Mouse (Mus musculus) heart, adult 2 months (tissue): ENCODE measurements around the gene Dpy30. TPM values are rescaled to one million over a fixed set of nuclear protein-coding genes. Genes with fewer than 3 reads are reported as not detected.
"Not testable (repeated sequence)": the region's sequence is repeated elsewhere in the genome, so short reads cannot be mapped to it uniquely, and the experiment has no call there.

ENCODE experiments used
- DNase-seq, 2 experiments: peaks; one replicate each; pipeline ENCODE4 v3.0.0; 2021
- H3K27ac ChIP-seq: fragments of 200-600 bp; 2 replicates; pipeline ENCODE4 v1.8.1; 2022
- H3K27me3 ChIP-seq: fragments of 200-500 bp; 2 replicates; pipeline ENCODE4 v1.6.1; 2012; ENCODE audit warnings: mild to moderate bottlenecking, low read length, inconsistent platforms, mixed read lengths; ENCODE audit not compliant: control insufficient read depth, insufficient read depth
- H3K36me3 ChIP-seq: fragments of 200-500 bp; 2 replicates; pipeline ENCODE4 v1.6.1; 2012; ENCODE audit warnings: low read length, inconsistent platforms; ENCODE audit not compliant: control insufficient read depth, insufficient read depth
- H3K4me1 ChIP-seq: fragments of 200-500 bp; 2 replicates; pipeline ENCODE4 v1.6.1; 2011; ENCODE audit warnings: low read length; ENCODE audit not compliant: control insufficient read depth, insufficient read depth
- H3K4me3 ChIP-seq: fragments of 200-600 bp; 2 replicates; pipeline ENCODE4 v1.8.1; 2022
- H3K79me2 ChIP-seq: fragments of 200-500 bp; replicated peaks from 2 replicates; pipeline ENCODE4 v1.6.1; 2012; ENCODE audit warnings: mild to moderate bottlenecking, inconsistent platforms, low read length, moderate library complexity, mixed read lengths; ENCODE audit not compliant: control insufficient read depth, insufficient read depth
- H3K9ac ChIP-seq: fragments of 200-500 bp; 2 replicates; pipeline ENCODE4 v1.6.1; 2012; ENCODE audit warnings: low read depth, mild to moderate bottlenecking, control low read depth, inconsistent platforms, low read length, mixed read lengths
- CTCF ChIP-seq: fragments of 200-600 bp; IDR thresholded peaks from 2 replicates; pipeline ENCODE4 v1.8.1; 2022; ENCODE audit warnings: antibody characterized with exemption, mild to moderate bottlenecking, moderate library complexity
- EP300 ChIP-seq: fragments of 200-500 bp; IDR thresholded peaks from 2 replicates; pipeline ENCODE4 v1.6.1; 2011; ENCODE audit warnings: low read depth, low read length, control low read depth; ENCODE audit not compliant: insufficient read depth
- POLR2A ChIP-seq: fragments of 200-500 bp; IDR thresholded peaks from 2 replicates; pipeline ENCODE4 v1.6.1; 2011; ENCODE audit warnings: mild to moderate bottlenecking, low read depth, low read length, control low read depth; ENCODE audit not compliant: insufficient read depth
- WGBS: fragments of 180-500 bp; shearing (Covaris S2); methylation state at CpG from one replicate; pipeline ENCODE4 v1.1.7; 2018; 5-methylcytosine and 5-hydroxymethylcytosine counted together
- intact Hi-C: fragments of 180-260 bp; cut with DNase I; formaldehyde crosslinking; loops from one replicate; pipeline ENCODE4 v1.15.1; 2025
- polyA plus RNA-seq: library from polyadenylated mRNA; depleted of rRNA; stranded (reverse); fragments of >200 nt; gene quantifications from 2 replicates; pipeline ENCODE4 v1.2.3, GENCODE M21; 2012
- total RNA-seq, 2 experiments: library from RNA; stranded (reverse); gene quantifications; 2 replicates each; pipeline ENCODE4 v1.2.3; 2021

The Dpy30 gene
- total and polyA plus RNA-seq, 3 experiments = 34.6 to 47.3 (median 39.5) TPM

- Histone ChIP-seq H3K36me3 (no peaks in the 10 kb centered on the region), H3K4me3 (peak overlapping the region; percentile 83), H3K27me3 (no peaks in the 10 kb centered on the region), H3K9ac (peak overlapping the region; percentile 92), H3K4me1 (0 out of 2 replicates have a peak, but pooled peaks cover 2% of the 10 kb centered on the region), H3K79me2 (no peaks in the 10 kb centered on the region), H3K27ac (peak overlapping the region; percentile 94)
- TF ChIP-seq EP300 (no peak), CTCF (no peak), POLR2A (no peak)
- WGBS = under 1% methylated on average over 45 of the region's 45 CpGs
- intact Hi-C loops = loop anchor here (1.0 to 5.0 kb wide), 3 partner anchors 20 to 77 kb away; partner anchors contain the start of genes Memo1 and Spast
- DNase-seq = no peak
These were observed 8.1 kb downstream of the Dpy30 start for GRCm38 (mm10) chr17:74315445-74316308.

GRCm38 (mm10) chr17:74306021-74306420 lies 17.7 kb downstream of the Dpy30 start:
- H3K9ac ChIP-seq = no peak overlapping the region
- no peak for TF ChIP-seq EP300
- H3K4me1 ChIP-seq = no peaks in the 10 kb centered on the region
- intact Hi-C loops = no loop called here
- no peak overlapping the region for H3K27ac ChIP-seq
- no peak for DNase-seq
- H3K79me2 ChIP-seq = no peaks in the 10 kb centered on the region
- no peaks in the 10 kb centered on the region for H3K27me3 ChIP-seq
- H3K4me3 ChIP-seq = no peak overlapping the region
- H3K36me3 ChIP-seq = no peaks in the 10 kb centered on the region
- WGBS = 96% methylated on average over 1 of the region's 1 CpGs

GRCm38 (mm10) chr17:74305616-74306015 lies 18.1 kb downstream of the Dpy30 start:
- Histone ChIP-seq H3K36me3 (no peaks in the 10 kb centered on the region), H3K27me3 (no peaks in the 10 kb centered on the region), H3K4me1 (no peaks in the 10 kb centered on the region), H3K79me2 (no peaks in the 10 kb centered on the region), H3K4me3 (no peak overlapping the region), H3K27ac (no peak overlapping the region), H3K9ac (no peak overlapping the region)
- intact Hi-C loops = no loop called here
- 88% methylated on average over 4 of the region's 4 CpGs for WGBS
- no peak for DNase-seq
- TF ChIP-seq POLR2A = no peak
- no peak for TF ChIP-seq EP300
- no peak for TF ChIP-seq CTCF

GRCm38 (mm10) chr17:74304060-74304459 lies 19.7 kb downstream of the Dpy30 start:
- intact Hi-C loops = no loop called here
- no peaks in the 10 kb centered on the region for H3K36me3 ChIP-seq
- 86% methylated on average over 4 of the region's 4 CpGs for WGBS
- H3K9ac ChIP-seq = no peak overlapping the region
- H3K79me2 ChIP-seq = no peaks in the 10 kb centered on the region
- H3K4me3 ChIP-seq = no peak overlapping the region
- TF ChIP-seq EP300 (no peak), CTCF (no peak), POLR2A (no peak)
- H3K27me3 ChIP-seq = no peaks in the 10 kb centered on the region
- no peaks in the 10 kb centered on the region for H3K4me1 ChIP-seq
- H3K27ac ChIP-seq = no peak overlapping the region
- no peak for DNase-seq

GRCm38 (mm10) chr17:74300089-74300488 lies 23.7 kb downstream of the Dpy30 start:
- Histone ChIP-seq H3K4me1 (no peaks in the 10 kb centered on the region), H3K9ac (no peak overlapping the region), H3K36me3 (no peaks in the 10 kb centered on the region), H3K79me2 (no peaks in the 10 kb centered on the region), H3K4me3 (no peak overlapping the region), H3K27ac (no peak overlapping the region), H3K27me3 (no peaks in the 10 kb centered on the region)
- TF ChIP-seq POLR2A (no peak), CTCF (no peak), EP300 (no peak)
- intact Hi-C loops = no loop called here
- WGBS = 90% methylated on average over 5 of the region's 5 CpGs
- no peak for DNase-seq

GRCm38 (mm10) chr17:74296991-74297390 lies 26.8 kb downstream of the Dpy30 start:
- 94% methylated on average over 5 of the region's 5 CpGs for WGBS

More at GRCm38 (mm10) chr17:74296991-74297390, 26.8 kb downstream of the Dpy30 start:
- not testable (repeated sequence) for H3K4me1 ChIP-seq, H3K9ac ChIP-seq, H3K36me3 ChIP-seq, H3K4me3 ChIP-seq, DNase-seq, H3K27ac ChIP-seq, H3K27me3 ChIP-seq, H3K79me2 ChIP-seq
- intact Hi-C loops = loop anchor here (5.0 to 10.0 kb wide), 3 partner anchors 100 to 362 kb away; partner anchors contain the start of gene Slc30a6
